Comparison of ENCODE assay signal across 9 mouse cellular contexts in the genomic region with DNA sequence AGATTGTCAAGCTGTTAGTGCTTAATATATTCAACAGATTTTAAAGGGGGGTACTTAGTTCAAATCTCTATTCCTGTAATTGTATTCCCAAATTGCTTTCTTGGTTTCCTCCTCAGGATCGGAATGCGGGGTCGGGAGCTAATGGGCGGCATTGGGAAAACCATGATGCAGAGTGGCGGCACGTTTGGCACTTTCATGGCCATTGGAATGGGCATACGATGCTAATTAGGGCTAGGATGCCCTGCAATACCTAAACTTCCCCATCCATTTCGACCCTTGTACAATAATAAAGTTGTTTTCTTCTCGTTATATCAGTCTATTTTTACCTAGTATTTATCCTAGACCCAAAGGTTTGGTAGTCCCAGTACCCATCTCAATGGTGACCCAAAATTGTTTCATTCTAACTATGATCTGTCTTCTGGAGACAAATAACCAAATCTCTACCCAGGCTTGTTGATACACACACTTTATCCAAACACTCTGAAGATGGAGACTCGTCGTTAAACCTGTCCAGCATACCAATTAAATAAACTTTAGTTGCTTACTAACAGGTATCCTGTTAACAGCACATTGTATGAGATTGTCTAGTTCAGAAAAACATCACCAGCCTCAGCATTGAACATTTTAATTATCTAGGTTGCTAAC. TPM values are rescaled to one million over a fixed set of nuclear protein-coding genes. Genes with fewer than 3 reads are reported as not detected.
DNase-seq lines count a peak whose midpoint lies in the region; ATAC-seq lines count a peak whose summit lies in the region.
"Had no signal": no experiment of that assay in that cellular context is flagged by ENCODE, and none has a peak within 500 bp of the region (broad histone marks: within the 10 kb centered on the region; RNA-seq: fewer than 3 reads in every experiment).

No protein-coding gene starts in this region.

- H3K27ac ChIP-seq in kidney, embryonic 15.5 days = no peak overlapping the region
- H3K27ac ChIP-seq in embryonic facial prominence, embryonic 12.5 days = no peak overlapping the region
- no peak overlapping the region for H3K27ac ChIP-seq in hindbrain, embryonic 13.5 days
- no peak overlapping the region for H3K27ac ChIP-seq in midbrain, embryonic 14.5 days (replicated peaks; ENCODE audit: low read depth, low read length)

- H3K9ac ChIP-seq in kidney, embryonic 15.5 days = no peak overlapping the region
- H3K9ac ChIP-seq in embryonic facial prominence, embryonic 12.5 days = no peak overlapping the region
- no peak overlapping the region for H3K9ac ChIP-seq in hindbrain, embryonic 13.5 days
- H3K9ac ChIP-seq in midbrain, embryonic 14.5 days (replicated peaks; ENCODE audit: low read length) = no peak overlapping the region

- H3K4me2 ChIP-seq in kidney, embryonic 15.5 days = peak overlapping the region; percentile 72
- H3K4me2 ChIP-seq in embryonic facial prominence, embryonic 12.5 days (replicated peaks) = peak overlapping the region; percentile 68
- peak overlapping the region; percentile 74 for H3K4me2 ChIP-seq in hindbrain, embryonic 13.5 days
- H3K4me2 ChIP-seq in midbrain, embryonic 14.5 days (ENCODE audit: low read length) = peak overlapping the region; percentile 56

- H3K4me3 ChIP-seq in kidney, embryonic 15.5 days (replicated peaks) = peak overlapping the region; percentile 66
- H3K4me3 ChIP-seq in embryonic facial prominence, embryonic 12.5 days = no peak overlapping the region
- H3K4me3 ChIP-seq in hindbrain, embryonic 13.5 days = peak overlapping the region; percentile 74; the same call in 1 of the 2 replicates
- H3K4me3 ChIP-seq in midbrain, embryonic 14.5 days (replicated peaks; ENCODE audit: low read depth, low read length) = no peak overlapping the region; the same call in 1 of the 2 replicates

- no peaks in the 10 kb centered on the region for H3K9me3 ChIP-seq in kidney, embryonic 15.5 days (replicated peaks)
- H3K9me3 ChIP-seq in embryonic facial prominence, embryonic 12.5 days = no peaks in the 10 kb centered on the region
- H3K9me3 ChIP-seq in hindbrain, embryonic 13.5 days = no peaks in the 10 kb centered on the region
- no peaks in the 10 kb centered on the region for H3K9me3 ChIP-seq in midbrain, embryonic 14.5 days (ENCODE audit: control insufficient read depth, low read length)

- no peak for DNase-seq in kidney, adult 8-10 months
- no peak for DNase-seq in midbrain, embryonic 14.5 days
- no peak for DNase-seq in adrenal gland, postnatal 36 days
- no peak for DNase-seq in B cell, adult 2 months
- DNase-seq: cerebellum, adult 2 months; gastrocnemius, postnatal 36 days had no signal

- ATAC-seq in kidney, embryonic 15.5 days (replicated peaks; ENCODE audit: low FRiP score) = no peak
- ATAC-seq in embryonic facial prominence, embryonic 12.5 days (ENCODE audit: insufficient number of reproducible peaks, insufficient read depth, low FRiP score, low TSS enrichment) = no peak
- no peak for ATAC-seq in hindbrain, embryonic 13.5 days (ENCODE audit: low FRiP score)
- ATAC-seq in midbrain, embryonic 14.5 days (ENCODE audit: low FRiP score, low TSS enrichment) = no peak

- peaks cover 53% of the 10 kb centered on the region for H3K36me3 ChIP-seq in kidney, embryonic 15.5 days
- H3K36me3 ChIP-seq in embryonic facial prominence, embryonic 12.5 days = peaks cover 38% of the 10 kb centered on the region
- H3K36me3 ChIP-seq in hindbrain, embryonic 13.5 days = peaks cover 35% of the 10 kb centered on the region
- peaks cover 45% of the 10 kb centered on the region for H3K36me3 ChIP-seq in midbrain, embryonic 14.5 days (ENCODE audit: control insufficient read depth, insufficient read depth, low read length)

- H3K27me3 ChIP-seq in kidney, embryonic 15.5 days = no peaks in the 10 kb centered on the region
- H3K27me3 ChIP-seq in embryonic facial prominence, embryonic 12.5 days = no peaks in the 10 kb centered on the region
- H3K27me3 ChIP-seq in hindbrain, embryonic 13.5 days = no peaks in the 10 kb centered on the region
- H3K27me3 ChIP-seq in midbrain, embryonic 14.5 days (ENCODE audit: control insufficient read depth, insufficient read depth, low read length) = no peaks in the 10 kb centered on the region

- 53% methylated on average over 11 of the region's 11 CpGs for WGBS in kidney, embryonic 15.5 days
- WGBS in embryonic facial prominence, embryonic 12.5 days = 57% methylated on average over 11 of the region's 11 CpGs
- WGBS in hindbrain, embryonic 13.5 days = 65% methylated on average over 11 of the region's 11 CpGs
- WGBS in midbrain, embryonic 14.5 days = 70% methylated on average over 11 of the region's 11 CpGs

- peaks cover 12% of the 10 kb centered on the region for H3K4me1 ChIP-seq in kidney, embryonic 15.5 days
- H3K4me1 ChIP-seq in embryonic facial prominence, embryonic 12.5 days = peaks cover 13% of the 10 kb centered on the region; the same call in 1 of the 2 replicates
- H3K4me1 ChIP-seq in hindbrain, embryonic 13.5 days (replicated peaks) = peaks cover 23% of the 10 kb centered on the region
- H3K4me1 ChIP-seq in midbrain, embryonic 14.5 days (ENCODE audit: control insufficient read depth, insufficient read depth, low read length) = no peaks in the 10 kb centered on the region

RNA-seq across cellular contexts. Expression of gene Nfs1, which starts 1.6 kb away (rescaled TPM):
- polyA plus RNA-seq in kidney, embryonic 15.5 days (2015; fragmentation: Nextera tagmentation; extraction: Ambion mirVana) = 47.7 and 50.2 TPM in 2 replicates
- 30.7 and 34.2 TPM in 2 replicates for polyA plus RNA-seq in embryonic facial prominence, embryonic 12.5 days (2016; fragmentation: Nextera tagmentation; extraction: Ambion mirVana)
- 30.0 and 35.7 TPM in 2 replicates for polyA plus RNA-seq in hindbrain, embryonic 13.5 days (2015; fragmentation: Nextera tagmentation; extraction: Ambion mirVana)
- polyA plus RNA-seq in midbrain, embryonic 14.5 days (2014; fragmentation: Nextera tagmentation; extraction: Ambion mirVana) = 29.7 and 30.8 TPM in 2 replicates
- 10 to 100 TPM; 82.1 to 90.9 TPM for total RNA-seq in adrenal gland, postnatal 36 days (2021)

RNA-seq across cellular contexts. Expression of gene Romo1, which starts 1.8 kb away (rescaled TPM):
- 406 and 428 TPM in 2 replicates for polyA plus RNA-seq in kidney, embryonic 15.5 days (2015; fragmentation: Nextera tagmentation; extraction: Ambion mirVana)
- 428 and 448 TPM in 2 replicates for polyA plus RNA-seq in embryonic facial prominence, embryonic 12.5 days (2016; fragmentation: Nextera tagmentation; extraction: Ambion mirVana)
- 443 and 462 TPM in 2 replicates for polyA plus RNA-seq in hindbrain, embryonic 13.5 days (2015; fragmentation: Nextera tagmentation; extraction: Ambion mirVana)
- 413 and 563 TPM in 2 replicates for polyA plus RNA-seq in midbrain, embryonic 14.5 days (2014; fragmentation: Nextera tagmentation; extraction: Ambion mirVana)
- total RNA-seq in adrenal gland, postnatal 36 days (2021) = 100 to 1,000 TPM; 319 to 321 TPM

RNA-seq across cellular contexts. Expression of gene Gm28036, which starts 18.7 kb away (rescaled TPM):
- polyA plus RNA-seq in kidney, embryonic 15.5 days (2015; fragmentation: Nextera tagmentation; extraction: Ambion mirVana) = 18.1 and 19.4 TPM in 2 replicates
- polyA plus RNA-seq in embryonic facial prominence, embryonic 12.5 days (2016; fragmentation: Nextera tagmentation; extraction: Ambion mirVana) = 16.8 and 17.6 TPM in 2 replicates
- polyA plus RNA-seq in hindbrain, embryonic 13.5 days (2015; fragmentation: Nextera tagmentation; extraction: Ambion mirVana) = 21.6 and 24.1 TPM in 2 replicates
- polyA plus RNA-seq in midbrain, embryonic 14.5 days (2014; fragmentation: Nextera tagmentation; extraction: Ambion mirVana) = 5.8 and 19.2 TPM in 2 replicates
- 10 to 100 TPM; 17.6 to 30.3 TPM for total RNA-seq in adrenal gland, postnatal 36 days (2021)

RNA-seq across cellular contexts. Expression of gene Rbm12, which starts 33.8 kb away (rescaled TPM):
- 30.5 and 32.8 TPM in 2 replicates for polyA plus RNA-seq in kidney, embryonic 15.5 days (2015; fragmentation: Nextera tagmentation; extraction: Ambion mirVana)
- polyA plus RNA-seq in embryonic facial prominence, embryonic 12.5 days (2016; fragmentation: Nextera tagmentation; extraction: Ambion mirVana) = 38.7 and 43.0 TPM in 2 replicates
- polyA plus RNA-seq in hindbrain, embryonic 13.5 days (2015; fragmentation: Nextera tagmentation; extraction: Ambion mirVana) = 27.9 and 29.1 TPM in 2 replicates
- 23.6 and 34.0 TPM in 2 replicates for polyA plus RNA-seq in midbrain, embryonic 14.5 days (2014; fragmentation: Nextera tagmentation; extraction: Ambion mirVana)
- 10 to 100 TPM; 21.9 to 29.4 TPM for total RNA-seq in adrenal gland, postnatal 36 days (2021)

RNA-seq across cellular contexts. Expression of gene Cpne1, which starts 33.8 kb away (rescaled TPM):
- polyA plus RNA-seq in kidney, embryonic 15.5 days (2015; fragmentation: Nextera tagmentation; extraction: Ambion mirVana) = 69.6 and 71.2 TPM in 2 replicates
- 64.9 and 68.6 TPM in 2 replicates for polyA plus RNA-seq in embryonic facial prominence, embryonic 12.5 days (2016; fragmentation: Nextera tagmentation; extraction: Ambion mirVana)
- polyA plus RNA-seq in hindbrain, embryonic 13.5 days (2015; fragmentation: Nextera tagmentation; extraction: Ambion mirVana) = 32.0 and 34.6 TPM in 2 replicates
- polyA plus RNA-seq in midbrain, embryonic 14.5 days (2014; fragmentation: Nextera tagmentation; extraction: Ambion mirVana) = 21.4 and 23.2 TPM in 2 replicates
- 10 to 100 TPM; 47.5 to 55.6 TPM for total RNA-seq in adrenal gland, postnatal 36 days (2021)

Comparison
In these comparisons a context has a peak if more than half of its experiments do, and no peak if none do; other contexts are left out.
1. H3K4me3 ChIP-seq: peak in kidney, embryonic 15.5 days (single experiment) and hindbrain, embryonic 13.5 days (single experiment); none in embryonic facial prominence, embryonic 12.5 days (single experiment) and midbrain, embryonic 14.5 days (single experiment).
2. Peak in every context shown above with its lines, with median percentiles within 50 percentile points of each other: H3K4me2 ChIP-seq.